Mouse (Mus musculus): ENCODE data around the gene Acot8.
"Not testable (repeated sequence)": the region's sequence is repeated elsewhere in the genome, so short reads cannot be mapped to it uniquely, and the experiment has no call there.

The Acot8 gene

GRCm38 (mm10) chr2:164806614-164807013, 1.9 kb upstream of the Acot8 start:
- DNase-seq = no peak

GRCm38 (mm10) chr2:164805332-164805718, 643 bp upstream of the Acot8 start:
- DNase-seq = no peak

- DNase-seq = no peak
These were observed 765 bp downstream of the Acot8 start for GRCm38 (mm10) chr2:164803921-164804313.

- DNase-seq = no peak
These were observed 1.3 kb downstream of the Acot8 start for GRCm38 (mm10) chr2:164803201-164803920.

GRCm38 (mm10) chr2:164800252-164801004, 4.3 kb downstream of the Acot8 start:
- no peak for DNase-seq

- DNase-seq = not testable (repeated sequence)
These were observed 6.1 kb downstream of the Acot8 start for GRCm38 (mm10) chr2:164798554-164798953.

GRCm38 (mm10) chr2:164795868-164796267, 8.8 kb downstream of the Acot8 start:
- no peak for DNase-seq

GRCm38 (mm10) chr2:164794293-164794692, 10.4 kb downstream of the Acot8 start:
- DNase-seq = peak; percentile 85 to 89

GRCm38 (mm10) chr2:164793772-164794171, 10.9 kb downstream of the Acot8 start:
- DNase-seq = no peak

- DNase-seq = peak in 1 of 2 experiments; percentile 73
These were observed 11.4 kb downstream of the Acot8 start for GRCm38 (mm10) chr2:164793236-164793635.

GRCm38 (mm10) chr2:164792400-164793190, 12.1 kb downstream of the Acot8 start:
- no peak for DNase-seq

GRCm38 (mm10) chr2:164791841-164792261, 12.8 kb downstream of the Acot8 start:
- DNase-seq = no peak

- DNase-seq = no peak
These were observed 14.2 kb downstream of the Acot8 start for GRCm38 (mm10) chr2:164790451-164790850.

GRCm38 (mm10) chr2:164788411-164788810, 16.3 kb downstream of the Acot8 start:
- DNase-seq = no peak

GRCm38 (mm10) chr2:164787779-164788178, 16.9 kb downstream of the Acot8 start:
- no peak for DNase-seq

- no peak for DNase-seq
These were observed 17.6 kb downstream of the Acot8 start for GRCm38 (mm10) chr2:164787032-164787431.

- DNase-seq = no peak
These were observed 18.2 kb downstream of the Acot8 start for GRCm38 (mm10) chr2:164786388-164786885.

GRCm38 (mm10) chr2:164785481-164786387, 18.9 kb downstream of the Acot8 start, which contains the start of gene Snx21:
Snx21 (plus strand) TSS chr2:164785823.
- peak; percentile 93 to 95 for DNase-seq

- no peak for DNase-seq
These were observed 19.7 kb downstream of the Acot8 start for GRCm38 (mm10) chr2:164784869-164785420.

- no peak for DNase-seq
These were observed 20.6 kb downstream of the Acot8 start for GRCm38 (mm10) chr2:164783926-164784581.

- no peak for DNase-seq
These were observed 22.8 kb downstream of the Acot8 start for GRCm38 (mm10) chr2:164781876-164782275.
